Mouse (Mus musculus) heart, adult 2 months (tissue): ENCODE results near the gene Nrtn.

Experiments
- CTCF ChIP-seq: fragments of 200-600 bp; IDR thresholded peaks from 2 replicates; pipeline ENCODE4 v1.8.1; 2022; ENCODE audit warnings: antibody characterized with exemption, mild to moderate bottlenecking, moderate library complexity
- EP300 ChIP-seq: fragments of 200-500 bp; IDR thresholded peaks from 2 replicates; pipeline ENCODE4 v1.6.1; 2011; ENCODE audit warnings: low read depth, low read length, control low read depth; ENCODE audit not compliant: insufficient read depth
- POLR2A ChIP-seq: fragments of 200-500 bp; IDR thresholded peaks from 2 replicates; pipeline ENCODE4 v1.6.1; 2011; ENCODE audit warnings: mild to moderate bottlenecking, low read depth, low read length, control low read depth; ENCODE audit not compliant: insufficient read depth

GRCm38 (mm10) chr17:56799276-56799675, 41.9 kb upstream of the Nrtn start:
- no peak for TF ChIP-seq POLR2A
- TF ChIP-seq CTCF, result no peak
- no peak for TF ChIP-seq EP300
